Mouse (Mus musculus): ENCODE data around the gene Elmod2.

The Elmod2 gene

GRCm38 (mm10) chr8:83278431-83278830, 53.9 kb downstream of the Elmod2 start:
- no peak for DNase-seq (ENCODE audit: low read depth)

DNA sequence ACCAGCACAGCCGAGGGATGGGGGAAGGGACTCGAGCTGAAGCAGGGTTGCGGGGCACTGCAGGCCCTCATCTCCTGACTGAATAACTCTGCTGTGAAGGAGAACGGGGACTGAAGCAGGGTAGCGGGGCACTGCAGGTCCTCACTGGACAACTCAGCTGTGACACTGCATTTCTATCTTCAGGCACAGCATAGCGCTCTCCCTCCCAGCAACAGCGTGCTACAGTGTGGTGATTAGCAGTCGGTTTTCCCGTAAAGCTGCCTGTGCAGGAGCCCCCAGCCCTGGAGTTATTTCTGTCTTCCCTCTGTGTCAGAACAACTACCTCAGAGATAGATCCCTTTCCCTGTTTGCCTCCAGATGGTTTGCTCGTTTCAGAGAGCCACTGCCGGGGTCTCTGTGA, 57.8 kb downstream of the Elmod2 start:
- DNase-seq (ENCODE audit: low read depth), result no peak

DNA sequence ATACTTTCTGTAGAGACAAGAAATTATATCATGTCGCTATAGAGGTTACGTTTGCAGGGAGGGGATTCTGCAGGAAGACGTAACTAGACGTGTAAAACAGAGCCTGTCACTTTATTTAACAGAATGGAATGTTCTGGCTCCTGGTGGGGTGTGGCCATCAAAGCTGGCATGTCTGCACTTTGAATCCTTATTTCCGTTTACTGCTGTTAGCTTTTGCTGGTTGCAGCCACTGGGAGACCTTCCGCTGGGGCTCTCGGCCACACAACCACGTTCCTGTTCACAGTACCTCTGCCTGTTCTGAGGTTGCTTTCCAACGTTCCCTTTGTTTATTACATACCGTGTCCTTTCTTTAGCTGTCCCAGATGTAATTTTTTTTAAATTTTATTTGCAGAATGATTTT, 59.8 kb downstream of the Elmod2 start:
- no peak for DNase-seq (ENCODE audit: low read depth)

DNA sequence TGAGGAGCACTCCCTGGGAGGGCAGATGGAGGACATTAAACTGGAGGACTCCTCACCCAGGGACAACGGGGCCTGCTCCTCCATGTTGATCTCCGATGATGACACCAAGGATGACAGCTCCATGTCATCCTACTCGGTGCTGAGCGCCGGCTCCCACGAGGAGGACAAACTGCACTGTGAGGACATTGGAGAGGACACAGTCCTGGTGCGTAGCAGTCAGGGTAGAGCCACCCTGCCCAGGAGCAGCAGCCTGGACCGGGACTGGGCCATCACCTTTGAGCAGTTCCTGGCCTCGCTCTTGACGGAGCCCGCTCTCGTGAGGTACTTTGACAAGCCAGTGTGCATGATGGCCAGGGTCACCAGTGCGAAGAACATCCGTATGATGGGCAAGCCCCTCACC, 61.1 kb downstream of the Elmod2 start:
- DNase-seq (ENCODE audit: low read depth), result no peak
